Mouse (Mus musculus) bone marrow macrophage, adult 2 months (primary cell): ENCODE results near the gene Podn.

Experiments used
- CTCF ChIP-seq: IDR thresholded peaks from 2 replicates; pipeline ENCODE4 v1.5.1; 2012; ENCODE audit warnings: low read depth, mild to moderate bottlenecking, low read length, moderate library complexity
- POLR2A ChIP-seq: IDR thresholded peaks from 2 replicates; pipeline ENCODE4 v1.6.1; 2012; ENCODE audit warnings: mild to moderate bottlenecking, low read depth, low read length, borderline replicate concordance

- TF ChIP-seq POLR2A (no peak), CTCF (no peak)
Observed at GRCm38 (mm10) chr4:108092741-108093397, 3.4 kb downstream of the Podn start.
